Mouse (Mus musculus) forebrain, postnatal 0 days (tissue): ENCODE results near the gene Kif7. TPM values are rescaled to one million over a fixed set of nuclear protein-coding genes. Genes with fewer than 3 reads are reported as not detected.

Source experiments
- ATAC-seq: fragments of 200-750 bp; cut with Nextera tagmentation; 2 replicates; pipeline ENCODE4 v1.8.0; 2017; ENCODE audit warnings: mild to moderate bottlenecking, moderate library complexity
- DNase-seq: peaks from one replicate; pipeline ENCODE4 v3.0.0-alpha.2; 2015
- H3K27ac ChIP-seq: fragments of 300-500 bp; sonication (generic); 2 replicates; pipeline ENCODE4 v1.5.1; 2014; ENCODE audit warnings: low read depth, mild to moderate bottlenecking, antibody characterized with exemption, low read length, moderate library complexity, mixed read lengths
- H3K27me3 ChIP-seq: fragments of 300-500 bp; sonication (generic); 2 replicates; pipeline ENCODE4 v1.6.1; 2014; ENCODE audit warnings: mild to moderate bottlenecking, low read length, mixed read lengths; ENCODE audit not compliant: insufficient read depth
- H3K36me3 ChIP-seq: fragments of 300-500 bp; sonication (generic); 2 replicates; pipeline ENCODE4 v1.6.1; 2014; ENCODE audit warnings: mild to moderate bottlenecking, moderate library complexity; ENCODE audit not compliant: insufficient read depth
- H3K4me1 ChIP-seq: fragments of 300-500 bp; sonication (generic); 2 replicates; pipeline ENCODE4 v1.6.1; 2014; ENCODE audit warnings: antibody characterized with exemption; ENCODE audit not compliant: insufficient read depth
- H3K4me2 ChIP-seq: fragments of 300-500 bp; sonication (generic); 2 replicates; pipeline ENCODE4 v1.6.1; 2014; ENCODE audit warnings: low read depth, mild to moderate bottlenecking, moderate library complexity
- H3K4me3 ChIP-seq: fragments of 300-500 bp; sonication (generic); 2 replicates; pipeline ENCODE4 v1.5.1; 2014; ENCODE audit warnings: low read depth, low read length, mixed read lengths
- H3K9ac ChIP-seq: fragments of 300-500 bp; sonication (generic); 2 replicates; pipeline ENCODE4 v1.6.1; 2014; ENCODE audit warnings: mild to moderate bottlenecking
- H3K9me3 ChIP-seq: fragments of 300-500 bp; sonication (generic); 2 replicates; pipeline ENCODE4 v1.6.1; 2016; ENCODE audit warnings: low read length
- CTCF ChIP-seq: sonication (generic); IDR thresholded peaks from 2 replicates; pipeline ENCODE4 v1.5.1; 2016; ENCODE audit warnings: antibody characterized with exemption, control low read depth, low read depth
- WGBS: fragments of 180-500 bp; shearing (Covaris S2); extraction: QIAGEN DNeasy Blood & Tissue Kit; methylation state at CpG from one replicate; pipeline ENCODE4 v1.1.7; 2014; 5-methylcytosine and 5-hydroxymethylcytosine counted together
- polyA plus RNA-seq: library from polyadenylated mRNA; unstranded; fragments of >200 nt; fragmentation: Nextera tagmentation; extraction: Ambion mirVana; gene quantifications from 2 replicates; pipeline ENCODE4 v1.2.1, GENCODE M21; 2015
- total RNA-seq: library from RNA; depleted of rRNA; stranded (reverse); fragments of >200 nt; gene quantifications from 2 replicates; pipeline ENCODE4 v1.2.3, GENCODE M21; 2014

Gene Kif7
- total and polyA plus RNA-seq, 2 experiments from 2014 or later: 2.0 to 6.4 TPM

GRCm38 (mm10) chr7:79727091-79727490 is 11.6 kb upstream of the Kif7 start:
- no peaks in the 10 kb centered on the region for H3K4me1 ChIP-seq
- no peaks in the 10 kb centered on the region for H3K9me3 ChIP-seq
- no peak overlapping the region for H3K4me2 ChIP-seq
- DNase-seq: peak; percentile 16
- H3K27ac ChIP-seq: no peak overlapping the region
- 9% methylated on average over 2 of the region's 2 CpGs for WGBS
- no peak overlapping the region for H3K9ac ChIP-seq
- H3K27me3 ChIP-seq: no peaks in the 10 kb centered on the region
- TF ChIP-seq CTCF: peak; percentile 69
- ATAC-seq: no peak
- no peak overlapping the region for H3K4me3 ChIP-seq
- H3K36me3 ChIP-seq: no peaks in the 10 kb centered on the region

- Histone ChIP-seq H3K4me3 (peak overlapping the region; percentile 62), H3K9ac (peak overlapping the region; percentile 89), H3K4me1 (peaks cover 3% of the 10 kb centered on the region; the same call in 1 of the 2 replicates), H3K27me3 (no peaks in the 10 kb centered on the region), H3K36me3 (no peaks in the 10 kb centered on the region), H3K4me2 (peak overlapping the region; percentile 97), H3K9me3 (no peaks in the 10 kb centered on the region), H3K27ac (peak overlapping the region; percentile 59)
- ATAC-seq (peak; percentile 90), DNase-seq (peak; percentile 73)
- TF ChIP-seq CTCF: no peak
- under 1% methylated on average over 48 of the region's 48 CpGs for WGBS
Measured at GRCm38 (mm10) chr7:79721386-79721977, 6.0 kb upstream of the Kif7 start.

GRCm38 (mm10) chr7:79710831-79711230 is 4.7 kb downstream of the Kif7 start:
- DNase-seq (no peak), ATAC-seq (no peak)
- Histone ChIP-seq H3K9ac (peak overlapping the region; percentile 62), H3K4me1 (0 out of 2 replicates have a peak, but pooled peaks cover 5% of the 10 kb centered on the region), H3K4me2 (peak overlapping the region; percentile 75), H3K4me3 (peak overlapping the region; percentile 47), H3K36me3 (no peaks in the 10 kb centered on the region), H3K27ac (0 out of 2 replicates have a peak overlapping the region, but pooled peaks have one; percentile 47), H3K9me3 (no peaks in the 10 kb centered on the region), H3K27me3 (no peaks in the 10 kb centered on the region)
- TF ChIP-seq CTCF: no peak
- WGBS: 33% methylated on average over 17 of the region's 17 CpGs

- peak overlapping the region; percentile 47 for H3K4me3 ChIP-seq
- ATAC-seq: peak; percentile 96
- no peaks in the 10 kb centered on the region for H3K27me3 ChIP-seq
- 0 out of 2 replicates have a peak, but pooled peaks cover 4% of the 10 kb centered on the region for H3K4me1 ChIP-seq
- H3K9me3 ChIP-seq: no peaks in the 10 kb centered on the region
- peak overlapping the region; percentile 75 for H3K4me2 ChIP-seq
- no peaks in the 10 kb centered on the region for H3K36me3 ChIP-seq
- WGBS: 2% methylated on average over 54 of the region's 55 CpGs
- H3K27ac ChIP-seq: peak overlapping the region; percentile 47; the same call in 1 of the 2 replicates
- peak overlapping the region; percentile 62 for H3K9ac ChIP-seq
- peak; percentile 92 for DNase-seq
- TF ChIP-seq CTCF: peak; percentile 67
Measured at GRCm38 (mm10) chr7:79710130-79710607, 5.4 kb downstream of the Kif7 start.

- Histone ChIP-seq H3K9me3 (no peaks in the 10 kb centered on the region), H3K27ac (no peak overlapping the region), H3K4me1 (no peaks in the 10 kb centered on the region), H3K4me3 (no peak overlapping the region), H3K9ac (no peak overlapping the region), H3K27me3 (no peaks in the 10 kb centered on the region), H3K4me2 (no peak overlapping the region), H3K36me3 (peaks cover 13% of the 10 kb centered on the region)
- no peak for TF ChIP-seq CTCF
- ATAC-seq: no peak
- DNase-seq: no peak
- WGBS: 91% methylated on average over 5 of the region's 5 CpGs
Measured at GRCm38 (mm10) chr7:79705210-79705609, 10.3 kb downstream of the Kif7 start.

GRCm38 (mm10) chr7:79702755-79703154 is 12.8 kb downstream of the Kif7 start:
- TF ChIP-seq CTCF: no peak
- Histone ChIP-seq H3K36me3 (peaks cover 18% of the 10 kb centered on the region), H3K4me2 (no peak overlapping the region), H3K9ac (no peak overlapping the region), H3K4me3 (no peak overlapping the region), H3K9me3 (no peaks in the 10 kb centered on the region), H3K4me1 (no peaks in the 10 kb centered on the region), H3K27ac (no peak overlapping the region), H3K27me3 (no peaks in the 10 kb centered on the region)
- DNase-seq (no peak), ATAC-seq (no peak)
- 80% methylated on average over 16 of the region's 16 CpGs for WGBS

- H3K27me3 ChIP-seq: no peaks in the 10 kb centered on the region
- no peak for TF ChIP-seq CTCF
- H3K9ac ChIP-seq: no peak overlapping the region
- H3K4me1 ChIP-seq: no peaks in the 10 kb centered on the region
- no peak overlapping the region for H3K4me3 ChIP-seq
- H3K4me2 ChIP-seq: no peak overlapping the region
- WGBS: 82% methylated on average over 8 of the region's 8 CpGs
- ATAC-seq (no peak), DNase-seq (no peak)
- H3K36me3 ChIP-seq: peaks cover 18% of the 10 kb centered on the region; the same call in 1 of the 2 replicates
- H3K27ac ChIP-seq: no peak overlapping the region
- H3K9me3 ChIP-seq: no peaks in the 10 kb centered on the region
Measured at GRCm38 (mm10) chr7:79696495-79696894, 19.0 kb downstream of the Kif7 start.
